Mouse (Mus musculus): ENCODE data around the gene Pdcd1lg2.

DNA sequence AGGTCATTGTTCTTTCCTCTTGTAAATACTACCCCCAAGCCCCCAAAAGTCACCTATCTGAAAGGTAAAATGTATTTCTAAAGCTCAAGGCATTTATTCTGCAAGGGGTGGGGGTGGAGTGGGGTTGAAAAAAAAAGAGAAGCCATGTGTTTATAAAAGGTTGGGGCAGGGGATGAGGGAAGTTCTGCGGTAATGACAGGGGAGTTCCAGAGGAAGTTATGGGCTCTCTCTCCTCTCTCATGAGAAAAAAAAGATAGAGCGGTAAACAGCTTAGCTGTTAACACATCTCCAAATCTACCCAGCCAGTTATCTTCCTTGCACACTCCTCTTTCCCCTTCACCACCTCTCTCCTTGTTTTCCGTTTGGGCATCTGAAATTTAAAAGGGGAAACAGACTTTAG, 20.2 kb downstream of the Pdcd1lg2 start:
- TF ChIP-seq CTCF (IDR thresholded peaks at IDR 0.05; ENCODE audit: insufficient read depth, low read length) (no peak), POLR2A (IDR thresholded peaks at IDR 0.05; ENCODE audit: borderline replicate concordance, extremely low read depth, low read depth, low read length) (no peak)

All from lung, adult 2 months (tissue).